Mouse (Mus musculus): ENCODE results near the gene Mtnr1b. TPM values are rescaled to one million over a fixed set of nuclear protein-coding genes. Genes with fewer than 3 reads are reported as not detected.
A peak's percentile ranks its signal among the peaks of the same experiment; 100 is the strongest.

Gene Mtnr1b
- total and polyA plus RNA-seq, 2 experiments, result not detected

- no peak overlapping the region for H3K4me3 ChIP-seq (ENCODE audit: insufficient read depth, low read depth, low read length)
- TF ChIP-seq CTCF (IDR thresholded peaks at IDR 0.05; ENCODE audit: low read depth, low read length) (no peak), POLR2A (IDR thresholded peaks at IDR 0.05; ENCODE audit: extremely low read depth, insufficient read depth, low read length) (no peak)
- H3K27ac ChIP-seq (replicated peaks; ENCODE audit: insufficient read depth, low read depth, low read length), result no peak overlapping the region
- H3K79me2 ChIP-seq (ENCODE audit: control insufficient read depth, insufficient read depth, low read length), result no peaks in the 10 kb centered on the region
- WGBS, result 18% methylated on average over 3 of the region's 3 CpGs
- DNase-seq (ENCODE audit: extremely low read depth, low read depth, low spot score), result peak; percentile 43
- H3K9ac ChIP-seq (ENCODE audit: low read depth, low read length), result no peak overlapping the region
- no peaks in the 10 kb centered on the region for H3K27me3 ChIP-seq (ENCODE audit: control insufficient read depth, insufficient read depth, low read length)
- peaks cover 2% of the 10 kb centered on the region; the same call in 1 of the 2 replicates for H3K4me1 ChIP-seq (ENCODE audit: control insufficient read depth, insufficient read depth, low read length)
- no peaks in the 10 kb centered on the region for H3K36me3 ChIP-seq (ENCODE audit: control insufficient read depth, insufficient read depth, low read length)
Observed at GRCm38 (mm10) chr9:15880160-15880603, 5.8 kb upstream of the Mtnr1b start.

DNA sequence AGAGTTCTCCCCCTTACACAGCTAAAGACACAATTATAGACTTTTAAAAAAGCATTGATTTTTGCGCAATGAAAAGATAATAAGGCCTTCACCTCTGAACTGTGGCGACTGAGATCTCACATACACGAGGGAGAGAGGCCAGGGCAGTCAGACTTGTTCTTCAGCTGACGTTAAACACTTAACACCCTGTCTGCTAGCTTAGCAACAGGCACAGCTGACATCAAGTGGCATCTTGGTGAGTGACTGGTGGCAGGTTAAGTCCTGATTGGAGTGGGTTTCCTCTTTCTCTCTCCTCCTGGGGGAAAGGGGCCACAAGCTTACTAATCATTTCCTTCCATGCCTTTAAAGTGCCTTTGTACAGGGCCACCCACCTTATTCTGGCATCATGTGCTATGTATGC is 4.3 kb downstream of the Mtnr1b start:
- Histone ChIP-seq H3K79me2 (ENCODE audit: control insufficient read depth, insufficient read depth, low read length) (no peaks in the 10 kb centered on the region), H3K27ac (replicated peaks; ENCODE audit: insufficient read depth, low read depth, low read length) (no peak overlapping the region), H3K9ac (ENCODE audit: low read depth, low read length) (no peak overlapping the region), H3K36me3 (ENCODE audit: control insufficient read depth, insufficient read depth, low read length) (no peaks in the 10 kb centered on the region), H3K4me1 (ENCODE audit: control insufficient read depth, insufficient read depth, low read length) (no peaks in the 10 kb centered on the region), H3K4me3 (ENCODE audit: insufficient read depth, low read depth, low read length) (no peak overlapping the region), H3K27me3 (ENCODE audit: control insufficient read depth, insufficient read depth, low read length) (no peaks in the 10 kb centered on the region)
- TF ChIP-seq CTCF (IDR thresholded peaks at IDR 0.05; ENCODE audit: low read depth, low read length) (no peak), POLR2A (IDR thresholded peaks at IDR 0.05; ENCODE audit: extremely low read depth, insufficient read depth, low read length) (no peak)
- DNase-seq (ENCODE audit: extremely low read depth, low read depth, low spot score), result no peak
- WGBS, result 37% methylated on average over 4 of the region's 4 CpGs

DNA sequence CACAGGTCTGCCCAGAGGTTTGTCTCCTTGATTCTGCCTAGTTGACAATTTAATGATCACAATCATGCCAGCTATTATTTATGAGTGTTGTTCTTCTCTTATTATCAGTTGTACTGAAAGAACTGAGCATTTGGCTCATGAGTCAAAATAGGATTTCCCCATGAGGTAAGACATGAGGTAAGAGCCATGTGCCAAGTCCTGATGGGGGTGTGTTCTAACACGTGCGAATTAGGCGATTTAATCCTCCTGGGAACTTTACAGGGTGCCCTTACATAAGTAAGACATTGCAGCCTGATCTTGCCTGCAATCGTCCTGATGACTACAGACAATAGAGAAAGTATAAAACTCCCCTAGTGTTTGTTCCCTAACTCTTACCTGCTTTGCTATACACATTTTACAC is 4.9 kb downstream of the Mtnr1b start:
- no peak for TF ChIP-seq POLR2A (IDR thresholded peaks at IDR 0.05; ENCODE audit: extremely low read depth, insufficient read depth, low read length)
- H3K79me2 ChIP-seq (ENCODE audit: control insufficient read depth, insufficient read depth, low read length), result no peaks in the 10 kb centered on the region
- WGBS, result 64% methylated on average over 4 of the region's 4 CpGs
- H3K9ac ChIP-seq (ENCODE audit: low read depth, low read length), result no peak overlapping the region
- H3K36me3 ChIP-seq (ENCODE audit: control insufficient read depth, insufficient read depth, low read length), result no peaks in the 10 kb centered on the region
- no peak overlapping the region for H3K4me3 ChIP-seq (ENCODE audit: insufficient read depth, low read depth, low read length)
- H3K27ac ChIP-seq (replicated peaks; ENCODE audit: insufficient read depth, low read depth, low read length), result no peak overlapping the region
- no peak for DNase-seq (ENCODE audit: extremely low read depth, low read depth, low spot score)
- no peaks in the 10 kb centered on the region for H3K4me1 ChIP-seq (ENCODE audit: control insufficient read depth, insufficient read depth, low read length)
- H3K27me3 ChIP-seq (ENCODE audit: control insufficient read depth, insufficient read depth, low read length), result no peaks in the 10 kb centered on the region

DNA sequence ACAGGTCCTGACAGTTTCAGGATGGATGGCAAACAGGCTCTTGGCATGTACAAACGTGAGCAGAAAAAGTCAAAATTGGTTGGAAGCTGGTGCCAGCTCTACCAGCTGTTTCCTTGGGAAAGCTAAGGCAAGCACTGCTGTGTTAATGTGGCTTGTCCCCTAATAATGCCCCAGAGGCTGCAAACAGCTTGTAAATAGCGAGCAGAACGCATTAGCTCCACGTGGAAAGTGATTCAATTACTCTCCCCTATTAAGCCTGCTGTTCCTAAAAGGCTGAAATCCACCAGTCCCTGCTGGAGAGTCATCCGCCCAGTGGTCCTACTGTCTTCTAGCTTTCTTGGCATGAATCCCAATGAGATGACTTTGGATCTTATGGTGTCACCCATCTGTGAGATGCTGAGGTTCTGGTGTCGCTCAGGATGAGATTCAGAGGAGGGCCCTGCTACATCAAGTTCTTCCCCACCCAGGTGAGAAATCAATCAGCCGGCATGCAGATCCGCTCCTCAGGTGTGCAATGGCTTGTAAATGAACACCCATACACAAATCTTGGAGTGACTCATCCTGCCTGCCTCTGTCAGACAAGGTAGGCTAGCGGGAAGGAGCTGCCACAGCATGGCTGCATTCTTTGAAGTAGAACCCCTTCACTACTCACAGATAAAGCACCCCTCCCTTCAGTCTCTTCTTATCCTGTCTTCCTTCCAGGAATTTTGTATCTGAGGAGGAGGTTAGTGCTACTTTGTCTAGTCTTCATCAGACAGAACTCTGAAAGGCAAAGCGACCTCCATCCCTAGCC is 7.9 kb downstream of the Mtnr1b start:
- H3K4me3 ChIP-seq (ENCODE audit: insufficient read depth, low read depth, low read length), result no peak overlapping the region
- no peak overlapping the region for H3K27ac ChIP-seq (replicated peaks; ENCODE audit: insufficient read depth, low read depth, low read length)
- WGBS, result 80% methylated on average over 10 of the region's 10 CpGs
- TF ChIP-seq POLR2A (IDR thresholded peaks at IDR 0.05; ENCODE audit: extremely low read depth, insufficient read depth, low read length), result no peak
- TF ChIP-seq CTCF (IDR thresholded peaks at IDR 0.05; ENCODE audit: low read depth, low read length), result no peak
- DNase-seq (ENCODE audit: extremely low read depth, low read depth, low spot score), result no peak
- H3K36me3 ChIP-seq (ENCODE audit: control insufficient read depth, insufficient read depth, low read length), result no peaks in the 10 kb centered on the region
- H3K27me3 ChIP-seq (ENCODE audit: control insufficient read depth, insufficient read depth, low read length), result no peaks in the 10 kb centered on the region
- H3K9ac ChIP-seq (ENCODE audit: low read depth, low read length), result no peak overlapping the region
- no peaks in the 10 kb centered on the region for H3K4me1 ChIP-seq (ENCODE audit: control insufficient read depth, insufficient read depth, low read length)
- no peaks in the 10 kb centered on the region for H3K79me2 ChIP-seq (ENCODE audit: control insufficient read depth, insufficient read depth, low read length)

GRCm38 (mm10) chr9:15861402-15861801 is 13.0 kb downstream of the Mtnr1b start:
- no peaks in the 10 kb centered on the region for H3K36me3 ChIP-seq (ENCODE audit: control insufficient read depth, insufficient read depth, low read length)
- 77% methylated on average over 5 of the region's 5 CpGs for WGBS
- no peak for TF ChIP-seq CTCF (IDR thresholded peaks at IDR 0.05; ENCODE audit: low read depth, low read length)
- no peak for TF ChIP-seq POLR2A (IDR thresholded peaks at IDR 0.05; ENCODE audit: extremely low read depth, insufficient read depth, low read length)

GRCm38 (mm10) chr9:15850749-15851148 is 23.6 kb downstream of the Mtnr1b start:
- TF ChIP-seq CTCF (IDR thresholded peaks at IDR 0.05; ENCODE audit: low read depth, low read length) (no peak), POLR2A (IDR thresholded peaks at IDR 0.05; ENCODE audit: extremely low read depth, insufficient read depth, low read length) (no peak)
- no peaks in the 10 kb centered on the region for H3K4me1 ChIP-seq (ENCODE audit: control insufficient read depth, insufficient read depth, low read length)
- H3K79me2 ChIP-seq (ENCODE audit: control insufficient read depth, insufficient read depth, low read length), result no peaks in the 10 kb centered on the region
- DNase-seq (ENCODE audit: extremely low read depth, low read depth, low spot score), result no peak
- H3K36me3 ChIP-seq (ENCODE audit: control insufficient read depth, insufficient read depth, low read length), result no peaks in the 10 kb centered on the region
- H3K27me3 ChIP-seq (ENCODE audit: control insufficient read depth, insufficient read depth, low read length), result no peaks in the 10 kb centered on the region; the same call in 1 of the 2 replicates
- H3K27ac ChIP-seq (replicated peaks; ENCODE audit: insufficient read depth, low read depth, low read length), result no peak overlapping the region
- H3K9ac ChIP-seq (ENCODE audit: low read depth, low read length), result no peak overlapping the region
- no peak overlapping the region for H3K4me3 ChIP-seq (ENCODE audit: insufficient read depth, low read depth, low read length)

More at GRCm38 (mm10) chr9:15861402-15861801, 13.0 kb downstream of the Mtnr1b start:
- no peak for DNase-seq (ENCODE audit: extremely low read depth, low read depth, low spot score)
- no peaks in the 10 kb centered on the region for H3K27me3 ChIP-seq (ENCODE audit: control insufficient read depth, insufficient read depth, low read length)
- no peaks in the 10 kb centered on the region for H3K4me1 ChIP-seq (ENCODE audit: control insufficient read depth, insufficient read depth, low read length)
- no peak overlapping the region for H3K9ac ChIP-seq (ENCODE audit: low read depth, low read length)
- no peaks in the 10 kb centered on the region for H3K79me2 ChIP-seq (ENCODE audit: control insufficient read depth, insufficient read depth, low read length)
- no peak overlapping the region for H3K4me3 ChIP-seq (ENCODE audit: insufficient read depth, low read depth, low read length)
- no peak overlapping the region for H3K27ac ChIP-seq (replicated peaks; ENCODE audit: insufficient read depth, low read depth, low read length)
